Mouse (Mus musculus) bone marrow, adult 2 months (tissue): ENCODE measurements around the gene Nacc2. TPM values are rescaled to one million over a fixed set of nuclear protein-coding genes. Genes with fewer than 3 reads are reported as not detected.
A peak's percentile ranks its signal among the peaks of the same experiment; 100 is the strongest.

ENCODE experiments used
- H3K27ac ChIP-seq: fragments of 200-500 bp; 2 replicates; pipeline ENCODE4 v1.5.1; 2012; ENCODE audit warnings: low read depth, mild to moderate bottlenecking, control low read depth, inconsistent platforms, low read length; ENCODE audit not compliant: control insufficient read depth, poor library complexity, insufficient read depth
- H3K4me1 ChIP-seq: fragments of 200-500 bp; 2 replicates; pipeline ENCODE4 v1.6.1; 2011; ENCODE audit warnings: low read length; ENCODE audit not compliant: control insufficient read depth, insufficient read depth
- H3K4me3 ChIP-seq: fragments of 200-500 bp; replicated peaks from 2 replicates; pipeline ENCODE3; 2011; ENCODE audit warnings: mild to moderate bottlenecking, low read depth, low read length, control low read depth; ENCODE audit not compliant: control insufficient read depth
- CTCF ChIP-seq: fragments of 200-500 bp; IDR thresholded peaks from 2 replicates; pipeline ENCODE4 v1.5.1; 2011; ENCODE audit warnings: low read length, control low read depth; ENCODE audit not compliant: control insufficient read depth, insufficient read depth
- POLR2A ChIP-seq: fragments of 200-500 bp; IDR thresholded peaks from 2 replicates; pipeline ENCODE4 v1.6.1; 2011; ENCODE audit warnings: low read depth, mild to moderate bottlenecking, control low read depth, low read length, borderline replicate concordance; ENCODE audit not compliant: control insufficient read depth
- WGBS: fragments of 180-500 bp; shearing (Covaris S2); methylation state at CpG from one replicate; pipeline ENCODE4 v1.1.7; 2018; 5-methylcytosine and 5-hydroxymethylcytosine counted together
- polyA plus RNA-seq: library from polyadenylated mRNA; stranded (reverse); fragments of >200 nt; gene quantifications from 2 replicates; pipeline ENCODE4 v1.2.4, GENCODE M21; 2011; ENCODE audit warnings: low replicate concordance; ENCODE audit not compliant: missing spikeins, insufficient read depth, insufficient read length

The Nacc2 gene
- polyA plus RNA-seq, 1 experiment, result 5.8 TPM

GRCm38 (mm10) chr2:26011420-26011819 is 111.6 kb downstream of the Nacc2 start:
- TF ChIP-seq POLR2A, result no peak
- TF ChIP-seq CTCF, result no peak
- Histone ChIP-seq H3K4me3 (peak overlapping the region; percentile 77), H3K27ac (peak overlapping the region; percentile 38), H3K4me1 (no peaks in the 10 kb centered on the region; the same call in 1 of the 2 replicates)
- 72% methylated on average over 1 of the region's 1 CpGs for WGBS

Other genes with a start within 250 kb of the Nacc2 start
- 13.0 and 18.9 TPM in 2 replicates for gene Camsap1, start 139.9 kb downstream of the Nacc2 start, polyA plus RNA-seq
- 452 and 465 TPM in 2 replicates for gene Ubac1, start 101.5 kb downstream of the Nacc2 start, polyA plus RNA-seq
- not detected in 2 replicates for gene Lhx3, start 85.1 kb upstream of the Nacc2 start, polyA plus RNA-seq
- 2.2 and 2.6 TPM in 2 replicates for gene Qsox2, start 114.3 kb upstream of the Nacc2 start, polyA plus RNA-seq
- gene Ccdc187, start 171.3 kb upstream of the Nacc2 start, polyA plus RNA-seq, result 0.20 TPM in 1 of 2 replicates, not detected in the other
- 6.1 and 10.0 TPM in 2 replicates for gene Gpsm1, start 192.3 kb upstream of the Nacc2 start, polyA plus RNA-seq
- 4.0 and 6.9 TPM in 2 replicates for gene Dnlz, start 228.9 kb upstream of the Nacc2 start, polyA plus RNA-seq
- 67.0 and 199 TPM in 2 replicates for gene Card9, start 237.7 kb upstream of the Nacc2 start, polyA plus RNA-seq